Mouse (Mus musculus) kidney, embryonic 16.5 days (tissue): ENCODE data around the gene Asb15. TPM values are rescaled to one million over a fixed set of nuclear protein-coding genes. Genes with fewer than 3 reads are reported as not detected.

Experiments
- ATAC-seq: fragments of 200-750 bp; cut with Nextera tagmentation; 2 replicates; pipeline ENCODE4 v1.8.0; 2017; ENCODE audit warnings: moderate TSS enrichment; ENCODE audit not compliant: low FRiP score, low TSS enrichment
- H3K27ac ChIP-seq: fragments of 300-500 bp; sonication (generic); 2 replicates; pipeline ENCODE4 v1.5.1; 2014; ENCODE audit warnings: low read length
- H3K27me3 ChIP-seq: fragments of 300-500 bp; sonication (generic); 2 replicates; pipeline ENCODE4 v1.6.1; 2014; ENCODE audit warnings: low read length, control low read depth, mixed read lengths; ENCODE audit not compliant: insufficient read depth
- H3K36me3 ChIP-seq: fragments of 300-500 bp; sonication (generic); 2 replicates; pipeline ENCODE4 v1.6.1; 2014; ENCODE audit warnings: low read length, control low read depth, mixed read lengths; ENCODE audit not compliant: insufficient read depth
- H3K4me1 ChIP-seq: fragments of 300-500 bp; sonication (generic); 2 replicates; pipeline ENCODE4 v1.6.1; 2014; ENCODE audit warnings: low read length, control low read depth, mixed read lengths; ENCODE audit not compliant: insufficient read depth
- H3K4me2 ChIP-seq: fragments of 300-500 bp; sonication (generic); replicated peaks from 2 replicates; pipeline ENCODE4 v1.6.1; 2014; ENCODE audit warnings: low read depth, low read length
- H3K4me3 ChIP-seq: fragments of 300-500 bp; sonication (generic); 2 replicates; pipeline ENCODE4 v1.5.1; 2014; ENCODE audit warnings: mild to moderate bottlenecking, low read length
- H3K9ac ChIP-seq: fragments of 300-500 bp; sonication (generic); replicated peaks from 2 replicates; pipeline ENCODE4 v1.6.1; 2014; ENCODE audit warnings: low read length
- H3K9me3 ChIP-seq: fragments of 300-500 bp; sonication (generic); 2 replicates; pipeline ENCODE4 v1.6.1; 2016; ENCODE audit warnings: low read length, control low read depth
- WGBS: fragments of 180-500 bp; shearing (Covaris S2); extraction: QIAGEN DNeasy Blood & Tissue Kit; methylation state at CpG from one replicate; pipeline ENCODE4 v1.1.7; 2014; 5-methylcytosine and 5-hydroxymethylcytosine counted together
- polyA plus RNA-seq: library from polyadenylated mRNA; unstranded; fragments of >200 nt; fragmentation: Nextera tagmentation; extraction: Ambion mirVana; gene quantifications from 2 replicates; pipeline ENCODE4 v1.2.1, GENCODE M21; 2015

Asb15 gene
- polyA plus RNA-seq, 1 experiment from 2014 or later = 0.52 TPM

DNA sequence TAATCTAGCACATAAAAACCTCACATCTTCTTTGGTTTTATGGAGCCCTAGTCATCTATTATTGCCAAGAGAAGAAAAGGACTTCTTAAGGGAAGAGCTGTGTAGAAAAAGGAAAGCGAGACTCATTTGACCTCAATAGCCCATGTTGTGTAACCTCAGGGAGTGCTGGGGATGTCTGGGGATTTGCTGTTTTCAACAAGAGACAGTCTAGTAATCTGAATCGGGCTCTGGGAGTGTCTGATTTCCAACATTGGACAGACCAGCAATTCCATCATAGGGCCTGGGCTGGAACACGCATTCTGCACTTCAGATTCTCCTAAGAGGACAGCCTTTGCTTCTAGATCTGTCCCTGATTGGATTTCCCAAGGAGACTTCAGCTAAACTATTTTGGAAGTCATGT is 55.5 kb downstream of the Asb15 start:
- H3K9me3 ChIP-seq = no peaks in the 10 kb centered on the region
- ATAC-seq = no peak
- peaks cover 15% of the 10 kb centered on the region for H3K4me1 ChIP-seq
- no peak overlapping the region for H3K27ac ChIP-seq
- H3K27me3 ChIP-seq = no peaks in the 10 kb centered on the region
- H3K9ac ChIP-seq = no peak overlapping the region
- no peak overlapping the region for H3K4me2 ChIP-seq
- 82% methylated on average over 3 of the region's 3 CpGs for WGBS
- no peaks in the 10 kb centered on the region for H3K36me3 ChIP-seq
- H3K4me3 ChIP-seq = no peak overlapping the region

DNA sequence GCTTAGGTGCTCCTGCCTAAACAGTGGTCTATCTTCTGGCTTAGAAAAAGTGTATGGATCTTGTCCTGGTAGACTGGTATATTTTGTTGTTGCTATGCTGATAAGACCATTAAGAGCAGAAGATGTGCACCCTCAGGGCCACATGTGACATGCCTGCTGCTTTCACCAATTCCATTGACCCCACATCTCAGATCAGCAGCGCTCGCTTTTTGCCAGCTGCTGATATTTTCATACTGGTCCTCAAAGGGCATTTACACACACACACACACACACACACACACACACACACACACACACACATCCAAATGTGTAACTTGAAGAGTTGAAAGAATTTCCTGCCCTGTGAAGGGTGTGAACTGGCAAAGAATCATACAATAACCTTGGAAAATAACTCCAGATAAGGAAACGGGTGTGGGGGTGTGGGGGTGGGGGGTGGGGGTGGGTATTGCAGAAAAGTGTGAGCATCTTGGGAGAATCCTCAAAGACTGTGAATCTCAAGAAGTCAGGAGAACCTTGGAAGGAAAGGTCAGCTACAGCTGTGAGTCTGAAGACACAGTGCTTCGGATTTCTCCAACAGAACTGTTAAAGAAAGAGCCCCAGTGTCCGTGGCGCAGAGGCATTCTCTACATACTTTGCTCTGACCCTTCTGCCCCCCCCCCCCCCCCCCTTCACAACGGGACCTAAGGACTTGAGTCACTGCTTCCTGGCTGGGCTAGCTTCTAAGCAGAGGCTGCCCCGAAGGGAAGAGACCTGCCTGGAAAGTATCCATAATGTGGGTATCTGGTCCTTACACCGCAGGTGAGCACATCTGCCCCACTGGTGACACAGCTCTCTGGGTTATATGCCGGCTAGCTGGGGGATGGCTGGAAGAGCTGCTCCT is 57.7 kb downstream of the Asb15 start:
- Histone ChIP-seq H3K27me3 (no peaks in the 10 kb centered on the region), H3K4me3 (no peak overlapping the region), H3K9me3 (no peaks in the 10 kb centered on the region), H3K4me2 (no peak overlapping the region; the same call in 1 of the 2 replicates), H3K36me3 (no peaks in the 10 kb centered on the region), H3K4me1 (peaks cover 15% of the 10 kb centered on the region), H3K27ac (peak overlapping the region; percentile 84), H3K9ac (no peak overlapping the region)
- 47% methylated on average over 10 of the region's 10 CpGs for WGBS
- peak; percentile 60; the same call in 1 of the 2 replicates for ATAC-seq

DNA sequence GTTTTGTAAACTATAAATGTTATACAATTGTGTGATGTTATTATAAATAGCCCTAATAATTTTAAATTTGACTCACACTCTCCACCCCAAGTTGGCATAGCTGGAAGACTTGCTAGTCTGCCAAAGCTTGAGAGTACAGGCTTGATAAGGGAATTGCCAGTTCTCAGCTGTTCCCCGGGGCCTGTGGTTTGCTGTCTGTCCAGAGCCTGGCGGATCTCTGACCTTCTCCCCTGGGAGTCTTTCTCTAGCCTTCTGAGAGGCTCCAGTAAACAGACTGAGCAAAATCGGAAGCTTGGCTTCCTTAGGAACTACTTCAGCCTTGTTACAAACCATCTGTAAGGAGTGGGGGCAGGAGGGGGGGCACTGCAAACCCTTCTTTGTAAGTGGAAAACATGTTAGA is 58.9 kb downstream of the Asb15 start:
- H3K27ac ChIP-seq = peak overlapping the region; percentile 52; the same call in 1 of the 2 replicates
- no peak overlapping the region for H3K4me2 ChIP-seq
- WGBS = 27% methylated on average over 3 of the region's 3 CpGs
- H3K27me3 ChIP-seq = no peaks in the 10 kb centered on the region
- no peaks in the 10 kb centered on the region for H3K36me3 ChIP-seq
- peak; percentile 78; the same call in 1 of the 2 replicates for ATAC-seq
- H3K4me1 ChIP-seq = peaks cover 17% of the 10 kb centered on the region
- no peak overlapping the region for H3K4me3 ChIP-seq
- H3K9ac ChIP-seq = no peak overlapping the region
- no peaks in the 10 kb centered on the region for H3K9me3 ChIP-seq

GRCm38 (mm10) chr6:24590282-24590681 is 62.3 kb downstream of the Asb15 start:
- Histone ChIP-seq H3K9ac (no peak overlapping the region), H3K27me3 (no peaks in the 10 kb centered on the region), H3K4me1 (peaks cover 18% of the 10 kb centered on the region), H3K4me3 (no peak overlapping the region), H3K9me3 (no peaks in the 10 kb centered on the region), H3K36me3 (no peaks in the 10 kb centered on the region), H3K27ac (no peak overlapping the region), H3K4me2 (no peak overlapping the region)
- 87% methylated on average over 5 of the region's 5 CpGs for WGBS
- ATAC-seq = no peak

GRCm38 (mm10) chr6:24591525-24592218 is 63.7 kb downstream of the Asb15 start:
- Histone ChIP-seq H3K9me3 (no peaks in the 10 kb centered on the region), H3K27ac (no peak overlapping the region), H3K36me3 (no peaks in the 10 kb centered on the region), H3K9ac (no peak overlapping the region), H3K4me1 (0 out of 2 replicates have a peak, but pooled peaks cover 8% of the 10 kb centered on the region), H3K27me3 (no peaks in the 10 kb centered on the region), H3K4me3 (no peak overlapping the region), H3K4me2 (no peak overlapping the region)
- peak; percentile 86 for ATAC-seq
- WGBS = 42% methylated on average over 10 of the region's 10 CpGs

- Histone ChIP-seq H3K4me2 (no peak within 1 kb of the TSS), H3K4me1 (peaks cover 8% of the 10 kb centered on the region; the same call in 1 of the 2 replicates), H3K9me3 (no peaks in the 10 kb centered on the region), H3K27me3 (no peaks in the 10 kb centered on the region), H3K4me3 (no peak within 1 kb of the TSS), H3K27ac (no peak within 1 kb of the TSS), H3K36me3 (no peaks in the 10 kb centered on the region), H3K9ac (no peak within 1 kb of the TSS)
- no peak for ATAC-seq
- WGBS = 78% methylated on average over 10 of the region's 10 CpGs
These were observed 69.6 kb downstream of the Asb15 start, which contains the start of gene Lmod2 for GRCm38 (mm10) chr6:24597500-24597899. Gene Lmod2 (plus strand): TSS chr6:24597762.

GRCm38 (mm10) chr6:24599179-24599578 is 71.2 kb downstream of the Asb15 start:
- no peaks in the 10 kb centered on the region; the same call in 1 of the 2 replicates for H3K9me3 ChIP-seq
- no peak overlapping the region for H3K9ac ChIP-seq
- H3K4me3 ChIP-seq = no peak overlapping the region
- no peaks in the 10 kb centered on the region for H3K27me3 ChIP-seq
- no peak overlapping the region for H3K27ac ChIP-seq
- no peaks in the 10 kb centered on the region for H3K36me3 ChIP-seq
- 92% methylated on average over 6 of the region's 6 CpGs for WGBS
- ATAC-seq = no peak
- peaks cover 8% of the 10 kb centered on the region; the same call in 1 of the 2 replicates for H3K4me1 ChIP-seq
- H3K4me2 ChIP-seq = no peak overlapping the region

DNA sequence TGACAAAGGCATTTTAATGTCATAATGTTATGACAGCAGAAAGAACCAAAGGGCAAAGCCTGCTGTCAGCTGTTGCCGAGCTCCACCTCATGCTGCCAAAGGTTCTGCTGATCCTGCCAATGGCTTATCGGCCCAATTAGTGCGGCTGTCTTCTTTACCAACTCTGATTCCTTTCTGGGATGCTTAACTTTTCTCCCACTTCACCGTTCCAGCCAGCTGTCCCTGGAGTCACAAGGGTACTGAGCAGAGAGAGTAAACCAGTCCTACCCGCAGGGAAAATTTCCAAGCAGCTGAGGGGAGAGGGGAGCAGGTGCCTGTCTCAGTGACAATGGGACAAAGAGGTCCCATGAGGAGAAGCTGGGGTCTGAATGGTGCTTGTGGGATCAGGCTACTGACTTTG is 71.7 kb downstream of the Asb15 start:
- Histone ChIP-seq H3K27me3 (no peaks in the 10 kb centered on the region), H3K27ac (no peak overlapping the region), H3K9ac (no peak overlapping the region), H3K4me3 (no peak overlapping the region), H3K4me1 (peaks cover 8% of the 10 kb centered on the region; the same call in 1 of the 2 replicates), H3K36me3 (no peaks in the 10 kb centered on the region), H3K9me3 (no peaks in the 10 kb centered on the region; the same call in 1 of the 2 replicates), H3K4me2 (no peak overlapping the region)
- no peak for ATAC-seq
- WGBS = 96% methylated on average over 5 of the region's 5 CpGs

- H3K9me3 ChIP-seq = no peaks in the 10 kb centered on the region; the same call in 1 of the 2 replicates
- no peak overlapping the region for H3K9ac ChIP-seq
- no peak overlapping the region for H3K27ac ChIP-seq
- 79% methylated on average over 6 of the region's 6 CpGs for WGBS
- H3K4me2 ChIP-seq = no peak overlapping the region
- no peaks in the 10 kb centered on the region for H3K36me3 ChIP-seq
- ATAC-seq = no peak
- H3K4me1 ChIP-seq = peaks cover 8% of the 10 kb centered on the region; the same call in 1 of the 2 replicates
- H3K27me3 ChIP-seq = no peaks in the 10 kb centered on the region
- no peak overlapping the region for H3K4me3 ChIP-seq
These were observed 72.2 kb downstream of the Asb15 start for GRCm38 (mm10) chr6:24600134-24600533.
